In the genomic region with DNA sequence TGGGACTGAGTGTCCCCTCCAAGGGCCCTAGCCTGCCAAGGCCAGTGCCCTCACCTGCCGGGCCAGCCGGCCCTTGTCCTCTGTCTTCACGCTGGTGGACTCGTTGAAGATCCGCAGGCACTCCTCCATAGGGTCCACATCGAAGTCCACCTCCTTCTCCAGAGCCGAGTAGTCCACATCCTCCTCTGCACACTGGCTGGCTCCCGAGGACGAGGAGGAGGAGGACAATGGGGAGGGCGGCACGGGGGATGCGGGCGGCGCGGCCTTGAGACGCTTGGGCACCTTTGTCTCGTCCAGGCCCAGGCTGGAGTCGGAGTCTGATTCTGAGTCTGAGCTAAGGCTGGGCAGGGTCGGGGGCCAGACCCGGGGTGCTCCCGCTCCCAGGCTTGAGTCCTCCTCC, we compare ENCODE assay signal across 12 mouse cellular contexts. TPM values are rescaled to one million over a fixed set of nuclear protein-coding genes. Genes with fewer than 3 reads are reported as not detected.
"Had no signal": no experiment of that assay in that cellular context is flagged by ENCODE, and none has a peak within 500 bp of the region (broad histone marks: within the 10 kb centered on the region; RNA-seq: fewer than 3 reads in every experiment).

No protein-coding gene starts in this region.

- H3K27ac ChIP-seq: kidney, postnatal 0 days; layer of hippocampus, adult 2 months; limb, embryonic 13.5 days; liver, embryonic 14.5 days; neural tube, embryonic 15.5 days had no signal

- H3K27me3 ChIP-seq: limb, embryonic 13.5 days; neural tube, embryonic 15.5 days had no signal

- H3K4me3 ChIP-seq: layer of hippocampus, adult 2 months; limb, embryonic 13.5 days; myocyte; neural tube, embryonic 15.5 days had no signal

- DNase-seq: right cerebral cortex, adult 18-20 months; right cerebral cortex, postnatal 25 days; thymus, postnatal 25 days had no signal

- H3K4me2 ChIP-seq: limb, embryonic 13.5 days; neural tube, embryonic 15.5 days had no signal

- H3K4me1 ChIP-seq: limb, embryonic 13.5 days had no signal

- H3K9me3 ChIP-seq: limb, embryonic 13.5 days; neural tube, embryonic 15.5 days had no signal

- H3K9ac ChIP-seq: limb, embryonic 13.5 days; liver, embryonic 14.5 days; neural tube, embryonic 15.5 days had no signal

RNA-seq across cellular contexts. Expression of a gene that starts 10.4 kb away (rescaled TPM):
- total RNA-seq: liver, adult 2 months; megakaryocyte-erythroid progenitor cell, adult 5-6 weeks had no signal
- polyA plus RNA-seq: liver, adult 2 months; small intestine, adult 2 months had no signal
